Mouse (Mus musculus) liver, embryonic 12.5 days (tissue): ENCODE data around the gene Slc9b1. TPM values are rescaled to one million over a fixed set of nuclear protein-coding genes. Genes with fewer than 3 reads are reported as not detected.
A peak's percentile ranks its signal among the peaks of the same experiment; 100 is the strongest.

Source experiments
- ATAC-seq: fragments of 200-750 bp; cut with Nextera tagmentation; 2 replicates; pipeline ENCODE4 v1.8.0; 2017; ENCODE audit warnings: moderate number of reproducible peaks, mild to moderate bottlenecking, moderate library complexity
- H3K27ac ChIP-seq: fragments of 300-500 bp; sonication (generic); 2 replicates; pipeline ENCODE4 v1.5.1; 2016; ENCODE audit warnings: mild to moderate bottlenecking
- H3K27me3 ChIP-seq: fragments of 300-500 bp; sonication (generic); replicated peaks from 2 replicates; pipeline ENCODE4 v1.6.1; 2016; ENCODE audit warnings: mild to moderate bottlenecking, moderate library complexity
- H3K36me3 ChIP-seq: fragments of 300-500 bp; sonication (generic); 2 replicates; pipeline ENCODE4 v1.6.1; 2016; ENCODE audit warnings: mild to moderate bottlenecking, moderate library complexity
- H3K4me1 ChIP-seq: fragments of 300-500 bp; sonication (generic); 2 replicates; pipeline ENCODE4 v1.6.1; 2016
- H3K4me2 ChIP-seq: fragments of 300-500 bp; sonication (generic); 2 replicates; pipeline ENCODE4 v1.6.1; 2016; ENCODE audit warnings: mild to moderate bottlenecking, moderate library complexity
- H3K4me3 ChIP-seq: fragments of 300-500 bp; sonication (generic); 2 replicates; pipeline ENCODE4 v1.5.1; 2016; ENCODE audit warnings: mild to moderate bottlenecking, moderate library complexity
- H3K9ac ChIP-seq: fragments of 300-500 bp; sonication (generic); 2 replicates; pipeline ENCODE4 v1.6.1; 2016; ENCODE audit warnings: mild to moderate bottlenecking, moderate library complexity
- H3K9me3 ChIP-seq: fragments of 300-500 bp; sonication (generic); replicated peaks from 2 replicates; pipeline ENCODE4 v1.6.1; 2016; ENCODE audit warnings: mild to moderate bottlenecking, moderate library complexity
- WGBS: fragments of 180-500 bp; shearing (Covaris S2); methylation state at CpG from one replicate; pipeline ENCODE4 v1.1.7; 2016; ENCODE audit not compliant: insufficient replicate concordance; 5-methylcytosine and 5-hydroxymethylcytosine counted together
- polyA plus RNA-seq: library from polyadenylated mRNA; unstranded; fragments of >200 nt; fragmentation: Nextera tagmentation; extraction: Ambion mirVana; gene quantifications from 2 replicates; pipeline ENCODE4 v1.2.1, GENCODE M21; 2016

Gene Slc9b1
- polyA plus RNA-seq, 1 experiment from 2014 or later, result 0.07 TPM

- peaks cover 38% of the 10 kb centered on the region for H3K4me1 ChIP-seq
- peak overlapping the region; percentile 97 for H3K9ac ChIP-seq
- H3K9me3 ChIP-seq, result no peaks in the 10 kb centered on the region
- peak overlapping the region; percentile 81 for H3K4me2 ChIP-seq
- H3K4me3 ChIP-seq, result peak overlapping the region; percentile 78
- peak overlapping the region; percentile 100 for H3K27ac ChIP-seq
- no peak for ATAC-seq
- H3K36me3 ChIP-seq, result peaks cover 32% of the 10 kb centered on the region
- no peaks in the 10 kb centered on the region for H3K27me3 ChIP-seq
- 4% methylated on average over 7 of the region's 7 CpGs for WGBS
These were observed 92.4 kb downstream of the Slc9b1 start for GRCm38 (mm10) chr3:135440221-135440620.

GRCm38 (mm10) chr3:135440621-135441020 lies 92.8 kb downstream of the Slc9b1 start:
- no peak for ATAC-seq
- no peaks in the 10 kb centered on the region for H3K27me3 ChIP-seq
- H3K4me1 ChIP-seq, result peaks cover 38% of the 10 kb centered on the region
- peak overlapping the region; percentile 78 for H3K4me3 ChIP-seq
- no peaks in the 10 kb centered on the region for H3K9me3 ChIP-seq
- H3K9ac ChIP-seq, result peak overlapping the region; percentile 97
- 29% methylated on average over 10 of the region's 10 CpGs for WGBS
- H3K36me3 ChIP-seq, result peaks cover 34% of the 10 kb centered on the region
- peak overlapping the region; percentile 81 for H3K4me2 ChIP-seq
- peak overlapping the region; percentile 100 for H3K27ac ChIP-seq

GRCm38 (mm10) chr3:135444930-135445329 lies 97.1 kb downstream of the Slc9b1 start:
- no peak overlapping the region for H3K4me2 ChIP-seq
- H3K4me3 ChIP-seq, result no peak overlapping the region
- ATAC-seq, result no peak
- H3K27ac ChIP-seq, result no peak overlapping the region
- no peaks in the 10 kb centered on the region for H3K27me3 ChIP-seq
- no peaks in the 10 kb centered on the region for H3K9me3 ChIP-seq
- H3K4me1 ChIP-seq, result peaks cover 27% of the 10 kb centered on the region
- H3K36me3 ChIP-seq, result peaks cover 49% of the 10 kb centered on the region
- no peak overlapping the region for H3K9ac ChIP-seq

Other genes with a start within 250 kb of the Slc9b1 start
- 25.5 and 27.0 TPM in 2 replicates for gene Cenpe, start 135.5 kb upstream of the Slc9b1 start, polyA plus RNA-seq
- 0.49 and 0.61 TPM in 2 replicates for gene Bdh2, start 66.8 kb upstream of the Slc9b1 start, polyA plus RNA-seq
- gene Slc9b2, start 40.3 kb upstream of the Slc9b1 start, polyA plus RNA-seq, result 0.24 and 0.49 TPM in 2 replicates
- gene Cisd2, start 75.9 kb downstream of the Slc9b1 start, polyA plus RNA-seq, result 45.4 and 45.7 TPM in 2 replicates
- 331 and 332 TPM in 2 replicates for gene Ube2d3, start 90.1 kb downstream of the Slc9b1 start, polyA plus RNA-seq
- 6.8 and 7.3 TPM in 2 replicates for gene Manba, start 137.6 kb downstream of the Slc9b1 start, polyA plus RNA-seq